Mouse (Mus musculus) MEL (cell line): ENCODE data around the gene Scfd2. TPM values are rescaled to one million over a fixed set of nuclear protein-coding genes. Genes with fewer than 3 reads are reported as not detected.

Source experiments
- DNase-seq: peaks from one replicate; pipeline ENCODE4 v3.0.0; 2011; ENCODE audit warnings: low read depth, low spot score
- H3K27ac ChIP-seq: 2 replicates; pipeline ENCODE4 v1.5.1; 2012; ENCODE audit warnings: low read depth, mild to moderate bottlenecking, control low read depth, low read length, moderate library complexity; ENCODE audit not compliant: control insufficient read depth
- H3K27me3 ChIP-seq, 2 experiments: fragments of 150-350 bp in 1 of 2; sonication (generic) in 1 of 2; 2 replicates each; pipeline ENCODE4 v1.6.1; 2012; ENCODE audit warnings: low read length in 2 of 2, mild to moderate bottlenecking in 2 of 2, improper control_type of control experiment in 1 of 2, moderate library complexity in 1 of 2; ENCODE audit not compliant: insufficient read depth in 2 of 2, control insufficient read depth in 1 of 2
- H3K36me3 ChIP-seq, 2 experiments: 2 replicates each; pipeline ENCODE4 v1.6.1; 2012 to 2014; ENCODE audit warnings: low read length in 2 of 2, improper control_type of control experiment in 1 of 2, inconsistent platforms in 1 of 2, mild to moderate bottlenecking in 1 of 2; ENCODE audit not compliant: insufficient read depth in 2 of 2, control insufficient read depth in 1 of 2
- H3K4me1 ChIP-seq, 2 experiments: fragments of 150-350 bp in 1 of 2; sonication (generic) in 1 of 2; 2 replicates each; pipeline ENCODE4 v1.6.1; 2012; ENCODE audit warnings: low read length in 2 of 2, improper control_type of control experiment in 1 of 2, mild to moderate bottlenecking in 1 of 2; ENCODE audit not compliant: insufficient read depth in 2 of 2, control insufficient read depth in 1 of 2
- H3K4me3 ChIP-seq, 2 experiments: fragments of 150-350 bp in 1 of 2; sonication (generic) in 1 of 2; 2 replicates each; pipeline ENCODE4 v1.5.1; 2012; ENCODE audit warnings: low read depth in 2 of 2, low read length in 2 of 2, mild to moderate bottlenecking in 2 of 2, moderate library complexity in 2 of 2, control low read depth in 1 of 2, improper control_type of control experiment in 1 of 2; ENCODE audit not compliant: control insufficient read depth in 1 of 2, insufficient read depth in 1 of 2
- H3K79me2 ChIP-seq: 2 replicates; pipeline ENCODE4 v1.6.1; 2012; ENCODE audit warnings: mild to moderate bottlenecking, low read length, moderate library complexity; ENCODE audit not compliant: control insufficient read depth, poor library complexity, insufficient read depth
- H3K9ac ChIP-seq: 2 replicates; pipeline ENCODE4 v1.6.1; 2012; ENCODE audit warnings: low read depth, mild to moderate bottlenecking, control low read depth, low read length, moderate library complexity; ENCODE audit not compliant: control insufficient read depth, poor library complexity, severe bottlenecking
- H3K9me3 ChIP-seq: fragments of 150-350 bp; sonication (generic); replicated peaks from 2 replicates; pipeline ENCODE4 v1.6.1; 2012; ENCODE audit warnings: mild to moderate bottlenecking, low read length, improper control_type of control experiment, moderate library complexity; ENCODE audit not compliant: insufficient read depth
- BHLHE40 ChIP-seq: IDR thresholded peaks from 2 replicates; pipeline ENCODE4 v1.6.1; 2012; ENCODE audit warnings: low read depth, mild to moderate bottlenecking, inconsistent platforms, low read length, improper control_type of control experiment, borderline replicate concordance
- CHD2 ChIP-seq: IDR thresholded peaks from 2 replicates; pipeline ENCODE4 v1.6.1; 2011; ENCODE audit warnings: low read length, improper control_type of control experiment
- CTCF ChIP-seq, 3 experiments: IDR thresholded peaks in 2 of 3; conservative IDR thresholded peaks in 1 of 3; 2 replicates each; pipeline ENCODE4 v1.5.1; 2011 to 2012; ENCODE audit warnings: low read length in 3 of 3, low read depth in 2 of 3, mild to moderate bottlenecking in 2 of 3, improper control_type of control experiment in 1 of 3, inconsistent platforms in 1 of 3, mixed read lengths in 1 of 3, moderate library complexity in 1 of 3; ENCODE audit not compliant: control insufficient read depth in 1 of 3, insufficient read depth in 1 of 3, poor library complexity in 1 of 3, severe bottlenecking in 1 of 3
- E2F4 ChIP-seq: IDR thresholded peaks from 2 replicates; pipeline ENCODE4 v1.6.1; 2011; ENCODE audit warnings: low read depth, low read length, improper control_type of control experiment, borderline replicate concordance
- EP300 ChIP-seq, 2 experiments: IDR thresholded peaks; 2 replicates each; pipeline ENCODE4 v1.6.1; 2011; ENCODE audit warnings: improper control_type of control experiment in 2 of 2, low read length in 2 of 2, low read depth in 1 of 2, mild to moderate bottlenecking in 1 of 2
- ETS1 ChIP-seq: IDR thresholded peaks from 2 replicates; pipeline ENCODE4 v1.6.1; 2012; ENCODE audit warnings: low read depth, mild to moderate bottlenecking, inconsistent platforms, low read length, improper control_type of control experiment, moderate library complexity
- MAFK ChIP-seq: IDR thresholded peaks from 2 replicates; pipeline ENCODE4 v1.6.1; 2011; ENCODE audit warnings: low read depth, mild to moderate bottlenecking, low read length, improper control_type of control experiment, borderline replicate concordance
- MAX ChIP-seq: IDR thresholded peaks from 2 replicates; pipeline ENCODE4 v1.6.1; 2011; ENCODE audit warnings: low read length, improper control_type of control experiment
- MAZ ChIP-seq: IDR thresholded peaks from 2 replicates; pipeline ENCODE4 v1.6.1; 2012; ENCODE audit warnings: low read depth, mild to moderate bottlenecking, inconsistent platforms, low read length, improper control_type of control experiment
- MEF2A ChIP-seq: IDR thresholded peaks from 2 replicates; pipeline ENCODE4 v1.6.1; 2014; ENCODE audit warnings: low read depth, mild to moderate bottlenecking, inconsistent platforms, low read length, improper control_type of control experiment; ENCODE audit not compliant: poor library complexity, insufficient replicate concordance, severe bottlenecking; ENCODE audit errors: extremely low read depth
- MYB ChIP-seq: IDR thresholded peaks from 2 replicates; pipeline ENCODE4 v1.6.1; 2011; ENCODE audit warnings: mild to moderate bottlenecking, low read depth, low read length, improper control_type of control experiment
- NELFE ChIP-seq: IDR thresholded peaks from 2 replicates; pipeline ENCODE4 v1.6.1; 2011; ENCODE audit warnings: low read depth, low read length, improper control_type of control experiment
- NRF1 ChIP-seq: IDR thresholded peaks from 2 replicates; pipeline ENCODE4 v1.6.1; 2014; ENCODE audit warnings: low read depth, mild to moderate bottlenecking, inconsistent platforms, low read length, improper control_type of control experiment, moderate library complexity; ENCODE audit not compliant: poor library complexity, insufficient read depth, severe bottlenecking
- POLR2A ChIP-seq, 2 experiments: IDR thresholded peaks; 2 replicates each; pipeline ENCODE4 v1.6.1; 2011 to 2012; ENCODE audit warnings: low read length in 2 of 2, mild to moderate bottlenecking in 2 of 2, control low read depth in 1 of 2, improper control_type of control experiment in 1 of 2, low read depth in 1 of 2, moderate library complexity in 1 of 2; ENCODE audit not compliant: control insufficient read depth in 1 of 2, insufficient read depth in 1 of 2, poor library complexity in 1 of 2
- POLR2AphosphoS2 ChIP-seq: IDR thresholded peaks from 2 replicates; pipeline ENCODE4 v1.6.1; 2011; ENCODE audit warnings: low read length, improper control_type of control experiment
- POLR2AphosphoS5 ChIP-seq: IDR thresholded peaks from 2 replicates; pipeline ENCODE4 v1.6.1; 2012; ENCODE audit warnings: low read depth, borderline replicate concordance, mild to moderate bottlenecking, inconsistent platforms, low read length, moderate library complexity, mixed read lengths
- RAD21 ChIP-seq: IDR thresholded peaks from 2 replicates; pipeline ENCODE4 v1.6.1; 2011; ENCODE audit warnings: mild to moderate bottlenecking, low read depth, low read length, improper control_type of control experiment
- RCOR1 ChIP-seq: IDR thresholded peaks from 2 replicates; pipeline ENCODE4 v1.6.1; 2012; ENCODE audit warnings: low read depth, mild to moderate bottlenecking, inconsistent platforms, low read length, improper control_type of control experiment
- SIN3A ChIP-seq: IDR thresholded peaks from 2 replicates; pipeline ENCODE4 v1.6.1; 2012; ENCODE audit warnings: low read length, improper control_type of control experiment, inconsistent platforms
- SMC3 ChIP-seq: IDR thresholded peaks from 2 replicates; pipeline ENCODE4 v1.6.1; 2011; ENCODE audit warnings: low read depth, low read length, improper control_type of control experiment
- TAL1 ChIP-seq: IDR thresholded peaks from 2 replicates; pipeline ENCODE4 v1.6.1; 2012; ENCODE audit warnings: mild to moderate bottlenecking, inconsistent platforms, low read length, moderate library complexity, mixed read lengths
- TCF12 ChIP-seq: IDR thresholded peaks from 2 replicates; pipeline ENCODE4 v1.6.1; 2014; ENCODE audit warnings: low read depth, mild to moderate bottlenecking, inconsistent platforms, low read length, improper control_type of control experiment, moderate library complexity
- USF1 ChIP-seq: IDR thresholded peaks from 2 replicates; pipeline ENCODE4 v1.6.1; 2014; ENCODE audit warnings: low read depth, mild to moderate bottlenecking, inconsistent platforms, low read length, improper control_type of control experiment, moderate library complexity
- USF2 ChIP-seq, 2 experiments: IDR thresholded peaks; 2 replicates each; pipeline ENCODE4 v1.6.1; 2011 to 2012; ENCODE audit warnings: improper control_type of control experiment in 2 of 2, low read length in 2 of 2, borderline replicate concordance in 1 of 2, inconsistent platforms in 1 of 2, low read depth in 1 of 2, mild to moderate bottlenecking in 1 of 2; ENCODE audit not compliant: insufficient read depth in 1 of 2
- ZC3H11A ChIP-seq: IDR thresholded peaks from 2 replicates; pipeline ENCODE4 v1.6.1; 2012; ENCODE audit warnings: low read depth, mild to moderate bottlenecking, inconsistent platforms, low read length, improper control_type of control experiment
- ZMIZ1 ChIP-seq: IDR thresholded peaks from 2 replicates; pipeline ENCODE4 v1.6.1; 2012; ENCODE audit warnings: low read depth, mild to moderate bottlenecking, inconsistent platforms, low read length, improper control_type of control experiment, moderate library complexity
- ZNF384 ChIP-seq: IDR thresholded peaks from 2 replicates; pipeline ENCODE4 v1.6.1; 2012; ENCODE audit warnings: low read depth, mild to moderate bottlenecking, inconsistent platforms, low read length, improper control_type of control experiment
- polyA plus RNA-seq, 2 experiments: library from polyadenylated mRNA; stranded (reverse) in 1 of 2; unstranded in 1 of 2; fragments of >175 nt in 1 of 2; fragments of >200 nt in 1 of 2; gene quantifications; 2 replicates each; pipeline versions ENCODE4 v1.2.1 to v1.2.4; 2012; ENCODE audit warnings: low replicate concordance in 2 of 2, low read depth in 1 of 2; ENCODE audit not compliant: insufficient read length in 2 of 2, insufficient read depth in 1 of 2, missing spikeins in 1 of 2
- total RNA-seq: library from RNA; depleted of rRNA; stranded (reverse); fragments of 300-350 nt; gene quantifications from 2 replicates; pipeline ENCODE4 v1.2.3, GENCODE M21; 2012

Gene Scfd2
- total and polyA plus RNA-seq, 3 experiments: 18.8 to 20.3 TPM; not detected in 1

GRCm38 (mm10) chr5:74313542-74313941 is 218.0 kb downstream of the Scfd2 start:
- Histone ChIP-seq H3K27me3 (no peaks in the 10 kb centered on the region), H3K9me3 (no peaks in the 10 kb centered on the region), H3K9ac (no peak overlapping the region)

DNA sequence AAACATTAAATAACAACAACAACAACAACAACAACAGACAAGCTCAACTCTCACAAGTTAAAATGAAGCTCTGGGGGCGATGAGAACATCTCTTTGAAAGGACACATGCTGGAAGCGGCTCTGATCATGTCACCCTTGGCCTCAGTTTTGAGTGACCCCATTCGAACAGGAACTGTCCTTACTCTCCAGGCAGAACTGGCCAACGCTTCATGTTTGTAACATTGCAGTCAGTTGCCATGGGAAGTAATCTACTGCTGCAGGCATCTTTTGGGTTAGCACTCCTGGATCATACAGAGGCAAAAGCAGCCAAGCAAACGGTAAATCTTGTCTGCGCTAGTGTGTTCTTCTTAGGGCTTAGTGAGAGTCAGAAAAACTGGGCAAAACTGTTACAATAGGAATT is 219.7 kb downstream of the Scfd2 start:
- TF ChIP-seq POLR2AphosphoS5 (no peak), USF2 (IDR thresholded peaks at IDR 0.05; ENCODE audit: borderline replicate concordance in 1 of 2, insufficient read depth in 1 of 2, low read depth in 1 of 2, low read length in 2 of 2) (no peak), E2F4 (no peak), ZMIZ1 (no peak), POLR2AphosphoS2 (no peak), MEF2A (no peak), TAL1 (no peak), CHD2 (no peak), USF1 (no peak), EP300 (IDR thresholded peaks at IDR 0.05; ENCODE audit: low read depth in 1 of 2, low read length in 2 of 2) (no peak), MAX (no peak), RCOR1 (no peak), MAZ (no peak), ZC3H11A (no peak), TCF12 (no peak), SMC3 (no peak), CTCF (IDR thresholded peaks at IDR 0.05 in 2 of 3, conservative IDR thresholded peaks at IDR 0.05 in 1 of 3; ENCODE audit: control insufficient read depth in 1 of 3, insufficient read depth in 1 of 3, low read depth in 2 of 3, low read length in 3 of 3, poor library complexity in 1 of 3, severe bottlenecking in 1 of 3) (no peak), SIN3A (no peak), MYB (no peak), BHLHE40 (no peak)
- H3K9ac ChIP-seq: no peak overlapping the region
- H3K4me3 ChIP-seq: no peak overlapping the region
- no peaks in the 10 kb centered on the region for H3K9me3 ChIP-seq
- DNase-seq: no peak
- no peak overlapping the region for H3K27ac ChIP-seq
- no peaks in the 10 kb centered on the region for H3K27me3 ChIP-seq
- H3K36me3 ChIP-seq: no peaks in the 10 kb centered on the region
- no peaks in the 10 kb centered on the region for H3K4me1 ChIP-seq
- no peaks in the 10 kb centered on the region for H3K79me2 ChIP-seq

More at GRCm38 (mm10) chr5:74313542-74313941, 218.0 kb downstream of the Scfd2 start:
- Histone ChIP-seq H3K27ac (no peak overlapping the region), H3K79me2 (no peaks in the 10 kb centered on the region), H3K36me3 (no peaks in the 10 kb centered on the region), H3K4me1 (no peaks in the 10 kb centered on the region), H3K4me3 (no peak overlapping the region)
- TF ChIP-seq NELFE (no peak), ETS1 (no peak), SMC3 (no peak), ZNF384 (no peak), SIN3A (no peak), TCF12 (no peak), POLR2A (IDR thresholded peaks at IDR 0.05; ENCODE audit: control insufficient read depth in 1 of 2, insufficient read depth in 1 of 2, low read depth in 1 of 2, low read length in 2 of 2, poor library complexity in 1 of 2) (no peak), RAD21 (no peak), RCOR1 (no peak), MAFK (no peak), NRF1 (no peak), MYB (no peak), TAL1 (no peak), ZC3H11A (no peak)
- DNase-seq: no peak
